Mouse (Mus musculus) lung, postnatal 25 days (tissue): Measurements from ENCODE around the gene Pusl1.

ENCODE experiments used
- DNase-seq: peaks from one replicate; pipeline ENCODE4 v3.0.0; 2022; ENCODE audit warnings: low spot score

Gene Pusl1

GRCm38 (mm10) chr4:155887674-155888073, 3.9 kb downstream of the Pusl1 start:
- no peak for DNase-seq

- DNase-seq = no peak
Measured at GRCm38 (mm10) chr4:155886330-155886729, 5.3 kb downstream of the Pusl1 start.

GRCm38 (mm10) chr4:155883587-155883986, 8.0 kb downstream of the Pusl1 start:
- DNase-seq = no peak

- DNase-seq = no peak
Measured at GRCm38 (mm10) chr4:155871404-155871803, 20.2 kb downstream of the Pusl1 start.

GRCm38 (mm10) chr4:155869317-155870033, 22.1 kb downstream of the Pusl1 start, which contains the start of the genes Cptp and Ints11:
Cptp (minus strand) TSS chr4:155869440.
Ints11 (plus strand) TSS chr4:155869546.
- DNase-seq = peak; percentile 97

- no peak for DNase-seq
Measured at GRCm38 (mm10) chr4:155868614-155869298, 22.8 kb downstream of the Pusl1 start.

- no peak for DNase-seq
Measured at GRCm38 (mm10) chr4:155863001-155863400, 28.6 kb downstream of the Pusl1 start, which contains the start of gene Tas1r3. Tas1r3 (minus strand) TSS chr4:155863362.

GRCm38 (mm10) chr4:155861787-155862186, 29.8 kb downstream of the Pusl1 start:
- DNase-seq = no peak

- DNase-seq = no peak
Measured at GRCm38 (mm10) chr4:155859318-155859717, 32.3 kb downstream of the Pusl1 start.

GRCm38 (mm10) chr4:155856881-155857280, 34.7 kb downstream of the Pusl1 start:
- no peak for DNase-seq

- DNase-seq = no peak
Measured at GRCm38 (mm10) chr4:155856071-155856470, 35.5 kb downstream of the Pusl1 start.

GRCm38 (mm10) chr4:155854991-155855390, 36.6 kb downstream of the Pusl1 start:
- DNase-seq = no peak

GRCm38 (mm10) chr4:155853421-155853820, 38.2 kb downstream of the Pusl1 start:
- DNase-seq = no peak

GRCm38 (mm10) chr4:155851951-155852411, 39.6 kb downstream of the Pusl1 start:
- peak; percentile 29 for DNase-seq

GRCm38 (mm10) chr4:155851368-155851767, 40.2 kb downstream of the Pusl1 start:
- no peak for DNase-seq

- no peak for DNase-seq
Measured at GRCm38 (mm10) chr4:155849792-155850451, 41.7 kb downstream of the Pusl1 start.

- DNase-seq = no peak
Measured at GRCm38 (mm10) chr4:155849391-155849790, 42.2 kb downstream of the Pusl1 start.

- no peak for DNase-seq
Measured at GRCm38 (mm10) chr4:155848434-155849095, 43.0 kb downstream of the Pusl1 start.

GRCm38 (mm10) chr4:155847591-155848352, 43.8 kb downstream of the Pusl1 start:
- peak; percentile 16 for DNase-seq

GRCm38 (mm10) chr4:155846871-155847578, 44.6 kb downstream of the Pusl1 start, which contains the start of gene Dvl1:
Dvl1 (plus strand) TSS chr4:155847402.
- peak; percentile 91 for DNase-seq

- DNase-seq = no peak
Measured at GRCm38 (mm10) chr4:155843231-155843630, 48.4 kb downstream of the Pusl1 start.
